Mouse (Mus musculus) skeletal muscle tissue, postnatal 0 days (tissue): ENCODE measurements around the gene U2surp. TPM values are rescaled to one million over a fixed set of nuclear protein-coding genes. Genes with fewer than 3 reads are reported as not detected.

Source experiments
- polyA plus RNA-seq: library from polyadenylated mRNA; unstranded; fragments of >200 nt; fragmentation: Nextera tagmentation; extraction: Ambion mirVana; gene quantifications from 2 replicates; pipeline ENCODE4 v1.2.1, GENCODE M21; 2015

U2surp gene
- 53.9 and 58.1 TPM in 2 replicates for polyA plus RNA-seq

GRCm38 (mm10) chr9:95511472-95512330, at the start of gene U2surp:
U2surp (minus strand) TSS chr9:95511996.

GRCm38 (mm10) chr9:95559059-95559935, 47.5 kb upstream of the U2surp start, which contains the start of gene Paqr9:
Paqr9 (plus strand) TSS chr9:95559657.

Other genes with a start within 250 kb of the U2surp start
- 0.90 and 1.4 TPM in 2 replicates for gene Chst2, start 105.3 kb downstream of the U2surp start, polyA plus RNA-seq
- gene Paqr9, start 47.7 kb upstream of the U2surp start, polyA plus RNA-seq, result 0.26 and 0.50 TPM in 2 replicates
- 1.4 and 3.6 TPM in 2 replicates for gene Pcolce2, start 125.6 kb upstream of the U2surp start, polyA plus RNA-seq
- 0.67 and 0.85 TPM in 2 replicates for gene Trpc1, start 238.4 kb upstream of the U2surp start, polyA plus RNA-seq